Mouse (Mus musculus): ENCODE results near the gene Lin7a. TPM values are rescaled to one million over a fixed set of nuclear protein-coding genes. Genes with fewer than 3 reads are reported as not detected.

Lin7a gene
- 1 to 10 TPM; 3.9 to 5.9 (median 4.6) TPM for total RNA-seq (2022)

GRCm38 (mm10) chr10:107271321-107272130 is at the start of gene Lin7a:
Gene Lin7a, plus strand, starts transcription at chr10:107271686.
- no peak for DNase-seq

GRCm38 (mm10) chr10:107221726-107222125 is 49.8 kb upstream of the Lin7a start:
- no peak for DNase-seq

- no peak for DNase-seq
Observed at GRCm38 (mm10) chr10:107222406-107223185, 48.9 kb upstream of the Lin7a start.

- no peak for DNase-seq
Observed at GRCm38 (mm10) chr10:107223186-107223440, 48.4 kb upstream of the Lin7a start.

GRCm38 (mm10) chr10:107223821-107224220 is 47.7 kb upstream of the Lin7a start:
- no peak for DNase-seq

GRCm38 (mm10) chr10:107224596-107225330 is 46.7 kb upstream of the Lin7a start:
- DNase-seq, result no peak

- DNase-seq, result no peak
Observed at GRCm38 (mm10) chr10:107225331-107225835, 46.1 kb upstream of the Lin7a start.

GRCm38 (mm10) chr10:107225871-107226270 is 45.6 kb upstream of the Lin7a start:
- DNase-seq, result no peak

GRCm38 (mm10) chr10:107227901-107228300 is 43.6 kb upstream of the Lin7a start:
- DNase-seq, result no peak

- no peak for DNase-seq
Observed at GRCm38 (mm10) chr10:107228776-107229175, 42.7 kb upstream of the Lin7a start.

- no peak for DNase-seq
Observed at GRCm38 (mm10) chr10:107229416-107229815, 42.1 kb upstream of the Lin7a start.

GRCm38 (mm10) chr10:107230081-107230850 is 41.2 kb upstream of the Lin7a start:
- DNase-seq, result no peak

- no peak for DNase-seq
Observed at GRCm38 (mm10) chr10:107230851-107231130, 40.7 kb upstream of the Lin7a start.

GRCm38 (mm10) chr10:107231421-107232010 is 40.0 kb upstream of the Lin7a start:
- DNase-seq, result no peak

- no peak for DNase-seq
Observed at GRCm38 (mm10) chr10:107232491-107233110, 38.9 kb upstream of the Lin7a start.

GRCm38 (mm10) chr10:107233221-107233620 is 38.3 kb upstream of the Lin7a start:
- no peak for DNase-seq

- DNase-seq, result no peak
Observed at GRCm38 (mm10) chr10:107233825-107234224, 37.7 kb upstream of the Lin7a start.

GRCm38 (mm10) chr10:107234421-107235400 is 36.8 kb upstream of the Lin7a start:
- no peak for DNase-seq

GRCm38 (mm10) chr10:107235496-107235895 is 36.0 kb upstream of the Lin7a start:
- no peak for DNase-seq

- no peak for DNase-seq
Observed at GRCm38 (mm10) chr10:107236211-107236610, 35.3 kb upstream of the Lin7a start.

Data from adrenal gland, adult 8-10 months (tissue).